Mouse (Mus musculus) c-Kit-positive CD71-negative TER-119-negative erythroid progenitor cells, embryonic 14.5 days (primary cell): ENCODE measurements at regions not wholly inside any gene's neighbourhood (a gene's known extent, or its start where the extent isn't known, plus 50 kb on each side); places are given as distances from the start of the nearest gene placed in this dataset.

Source experiments
- DNase-seq: peaks from one replicate; pipeline ENCODE4 v3.0.0-alpha.2; 2013; ENCODE audit warnings: low read depth

DNA sequence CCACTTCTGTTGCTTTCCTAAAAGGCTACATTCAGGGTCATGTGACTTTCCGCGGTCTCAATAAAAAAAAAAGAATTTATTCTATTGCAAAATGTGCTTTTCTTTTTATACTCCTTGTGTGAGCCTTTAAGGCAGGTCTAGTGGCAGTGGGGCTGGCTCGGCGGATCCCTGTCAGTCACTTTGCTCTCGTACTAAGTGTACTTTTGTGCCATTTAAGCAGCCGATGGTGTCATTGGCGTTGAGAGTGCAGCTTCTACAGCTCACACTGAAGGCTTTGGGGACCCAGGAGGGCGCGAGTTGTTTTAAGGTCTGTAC is 313.1 kb downstream of the Mtx2 start:
- DNase-seq: no peak

DNA sequence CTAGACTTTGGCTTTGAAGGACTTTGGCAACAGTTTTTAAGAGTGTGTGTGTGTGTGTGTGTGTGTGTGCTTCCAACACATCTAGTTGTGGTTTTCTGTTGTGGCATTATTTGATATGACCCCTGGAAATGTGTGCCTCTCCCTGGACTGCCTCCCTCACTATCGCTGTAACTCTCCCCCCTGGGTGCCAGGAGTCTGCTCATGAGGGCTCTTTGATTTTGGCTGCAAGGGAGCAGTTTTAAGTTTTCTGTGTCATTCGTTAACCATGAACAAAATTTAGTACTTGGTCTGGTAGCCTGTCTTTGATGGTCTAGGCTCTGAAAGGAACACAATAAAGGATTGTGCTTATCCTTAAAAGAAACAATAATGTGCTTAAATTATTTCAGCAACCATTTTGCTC is 313.9 kb downstream of the Mtx2 start:
- DNase-seq: no peak

DNA sequence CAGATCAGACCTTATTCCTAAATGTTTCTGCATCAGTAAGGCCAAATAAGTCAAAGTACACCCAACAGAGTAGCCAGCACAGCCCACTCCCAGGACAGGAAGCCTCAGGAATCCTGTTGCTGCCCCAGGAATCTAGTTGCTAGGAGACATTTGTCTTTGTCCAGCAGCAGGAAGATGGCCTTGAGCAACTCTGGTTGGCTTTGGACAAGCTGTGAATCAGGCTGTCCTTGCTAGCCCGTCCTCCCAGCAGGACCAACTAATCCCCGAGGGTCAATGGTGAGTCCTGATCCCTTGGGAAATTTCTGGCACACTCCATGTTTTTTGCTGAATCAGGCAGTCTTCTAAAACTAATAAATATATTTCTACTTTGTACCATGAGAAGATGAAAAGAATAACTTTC is 317.1 kb downstream of the Mtx2 start:
- no peak for DNase-seq

DNA sequence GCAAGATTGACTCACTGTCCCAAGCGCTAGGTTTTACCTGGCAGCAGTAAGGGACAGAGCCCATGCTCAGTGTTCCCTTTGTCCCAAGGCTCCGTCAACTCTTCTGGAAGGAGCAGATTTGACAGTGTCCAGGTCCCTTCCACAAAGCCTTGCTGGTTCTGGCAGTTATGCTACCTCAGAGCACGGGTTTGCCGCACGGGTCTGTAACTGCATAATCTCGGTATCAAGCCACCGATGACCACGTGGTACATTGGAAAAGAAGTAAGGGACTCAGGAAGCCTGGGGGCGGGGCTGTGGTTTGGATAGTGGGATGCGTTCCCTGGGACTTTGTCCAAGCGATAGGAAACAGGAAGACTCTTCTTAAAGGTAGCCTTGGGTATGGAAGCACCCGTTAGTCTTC is 319.3 kb downstream of the Mtx2 start:
- DNase-seq: no peak

DNA sequence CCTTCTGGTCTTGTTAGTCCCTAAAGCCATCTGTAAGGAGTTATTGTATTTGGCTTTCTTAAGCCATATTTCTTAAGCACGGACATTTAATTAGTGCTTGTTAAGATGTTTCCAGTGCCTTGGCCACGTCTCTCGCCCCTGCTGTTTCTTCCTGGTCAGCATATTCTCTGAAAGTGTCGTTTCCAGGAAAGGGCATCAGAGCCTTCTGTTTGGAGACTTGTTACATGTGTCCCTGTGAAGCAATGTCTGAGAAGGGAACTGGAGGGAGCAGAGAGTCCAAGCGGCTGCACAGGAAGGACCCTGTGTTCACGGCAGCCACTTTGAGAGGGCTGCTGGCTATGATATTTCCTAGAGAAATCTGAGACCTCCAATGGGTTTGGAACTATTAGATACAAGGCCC is 320.7 kb downstream of the Mtx2 start:
- no peak for DNase-seq

- no peak for DNase-seq
Observed at GRCm38 (mm10) chr2:75147399-75147798, 321.8 kb downstream of the Mtx2 start.

GRCm38 (mm10) chr2:75147967-75148366 is 322.4 kb downstream of the Mtx2 start:
- no peak for DNase-seq

GRCm38 (mm10) chr2:75149036-75149435 is 323.4 kb downstream of the Mtx2 start:
- DNase-seq: no peak

- DNase-seq: no peak
Observed at GRCm38 (mm10) chr2:75149562-75149961, 324.0 kb downstream of the Mtx2 start.

DNA sequence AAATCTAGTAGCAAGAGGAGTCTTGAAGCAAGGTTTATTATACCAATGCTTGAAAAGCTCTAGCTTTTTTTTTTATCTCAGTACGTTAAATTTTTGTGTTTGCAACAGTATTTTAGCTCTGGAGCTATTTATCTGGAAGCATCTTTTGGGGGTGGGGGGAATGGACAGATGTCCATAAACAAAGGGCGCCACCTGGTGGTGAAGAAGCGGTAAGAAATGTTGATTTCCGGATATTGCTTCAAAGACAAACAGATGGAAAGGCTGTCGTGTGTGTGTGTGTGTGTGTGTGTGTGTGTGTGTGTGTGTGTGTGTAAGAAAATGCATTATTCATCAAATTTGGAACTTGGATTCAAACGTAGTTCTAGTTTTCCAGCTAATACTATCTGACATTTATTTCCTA is 325.4 kb downstream of the Mtx2 start:
- DNase-seq: peak; percentile 28

GRCm38 (mm10) chr2:75151519-75151918 is 325.9 kb downstream of the Mtx2 start:
- no peak for DNase-seq

GRCm38 (mm10) chr2:75152477-75152990 is 326.9 kb downstream of the Mtx2 start:
- DNase-seq: peak; percentile 63

DNA sequence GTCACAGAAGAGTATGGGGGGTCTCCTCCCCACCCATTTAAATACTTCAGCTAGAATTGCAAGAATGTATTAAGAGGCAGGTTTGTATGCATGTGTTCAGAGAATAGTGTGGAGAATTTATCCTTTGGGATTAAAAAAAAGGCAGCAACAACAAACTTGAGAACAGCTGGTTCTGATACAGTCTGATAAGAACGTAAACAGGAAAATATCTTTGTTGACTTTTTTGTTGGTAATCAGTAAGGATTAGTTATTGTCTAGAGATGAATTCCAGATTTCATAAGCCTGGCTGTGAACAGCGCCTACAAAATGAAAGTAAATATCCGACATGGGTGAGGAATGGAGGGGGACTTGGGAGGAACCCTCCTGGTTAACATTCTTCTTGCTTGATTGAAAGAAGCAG is 328.8 kb downstream of the Mtx2 start:
- DNase-seq: no peak

- no peak for DNase-seq
Observed at GRCm38 (mm10) chr2:75158581-75158980, 333.0 kb downstream of the Mtx2 start.

DNA sequence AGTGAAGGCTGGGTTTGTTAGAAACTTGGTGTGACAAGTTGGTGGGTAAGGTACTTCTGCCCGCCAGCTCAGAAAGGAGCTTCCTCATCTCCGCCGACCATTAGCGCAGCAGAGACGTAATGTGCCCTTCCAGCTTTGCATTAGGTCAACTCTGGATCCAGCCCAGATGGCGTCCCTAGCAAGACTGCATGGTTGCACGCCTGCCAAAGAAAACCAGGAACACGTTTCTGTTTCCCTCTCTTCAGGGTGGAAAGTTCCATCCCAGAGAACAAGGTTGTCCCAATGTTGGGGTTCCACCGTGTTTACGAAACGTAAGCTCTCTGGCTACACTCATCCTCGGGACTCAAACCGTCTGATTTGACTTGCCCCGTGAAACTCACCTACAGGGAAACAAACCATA is 335.5 kb downstream of the Mtx2 start:
- no peak for DNase-seq

DNA sequence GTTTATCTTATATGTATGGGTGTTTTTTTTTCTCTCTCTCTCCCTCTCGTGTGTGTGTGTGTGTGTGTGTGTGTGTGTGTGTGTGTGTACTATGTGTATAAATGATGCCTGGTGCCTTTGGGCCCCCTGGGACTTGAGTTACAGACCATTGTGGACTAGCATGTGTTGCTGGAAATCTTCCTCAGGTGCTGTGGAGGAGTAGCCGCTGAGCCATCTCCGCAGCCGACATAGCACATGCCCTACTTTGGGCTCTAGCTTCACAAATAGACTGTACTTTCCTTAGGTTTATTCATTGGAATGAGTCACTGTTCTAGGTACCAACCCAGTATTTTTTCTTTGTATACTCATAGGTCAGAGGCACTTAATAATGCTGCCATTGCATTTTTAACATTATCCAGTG is 339.4 kb downstream of the Mtx2 start:
- no peak for DNase-seq

DNA sequence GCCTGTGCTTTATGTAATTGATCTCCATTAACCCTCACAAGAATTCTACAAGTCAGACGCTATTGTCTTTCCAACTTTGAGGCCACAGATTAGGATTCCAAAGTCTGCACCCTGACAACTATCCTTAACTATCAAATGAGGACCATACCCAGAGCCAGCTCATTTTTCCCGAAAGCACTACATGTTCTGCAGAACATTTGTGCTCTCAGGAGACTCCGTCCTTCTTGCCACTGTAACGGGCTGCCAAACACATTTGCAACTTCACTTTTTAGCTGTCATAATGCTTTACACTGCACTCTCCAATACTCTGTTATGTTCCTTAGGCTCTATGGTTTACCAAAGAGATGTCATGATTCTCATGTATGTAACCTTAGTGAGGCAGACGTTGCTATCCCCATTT is 350.7 kb downstream of the Mtx2 start:
- DNase-seq: no peak

DNA sequence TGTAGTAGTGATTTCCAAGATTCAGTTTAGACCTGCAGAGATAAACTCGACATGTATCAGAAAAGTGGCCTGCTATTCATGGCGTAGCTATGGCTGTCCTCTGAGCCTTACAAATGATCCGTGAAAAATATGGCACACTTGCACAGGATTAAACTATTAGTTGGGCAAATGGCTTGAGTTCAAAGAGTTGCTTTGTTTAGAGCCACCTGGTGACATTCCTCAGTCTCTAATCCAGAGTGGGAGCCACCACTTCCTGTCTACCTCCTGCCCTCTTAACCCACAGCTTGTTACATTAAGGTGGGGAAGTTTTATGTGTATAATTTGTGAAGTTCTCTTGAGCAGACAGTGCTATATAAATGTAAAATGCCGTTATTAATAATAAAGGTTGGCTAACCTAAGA is 357.7 kb downstream of the Mtx2 start:
- no peak for DNase-seq

DNA sequence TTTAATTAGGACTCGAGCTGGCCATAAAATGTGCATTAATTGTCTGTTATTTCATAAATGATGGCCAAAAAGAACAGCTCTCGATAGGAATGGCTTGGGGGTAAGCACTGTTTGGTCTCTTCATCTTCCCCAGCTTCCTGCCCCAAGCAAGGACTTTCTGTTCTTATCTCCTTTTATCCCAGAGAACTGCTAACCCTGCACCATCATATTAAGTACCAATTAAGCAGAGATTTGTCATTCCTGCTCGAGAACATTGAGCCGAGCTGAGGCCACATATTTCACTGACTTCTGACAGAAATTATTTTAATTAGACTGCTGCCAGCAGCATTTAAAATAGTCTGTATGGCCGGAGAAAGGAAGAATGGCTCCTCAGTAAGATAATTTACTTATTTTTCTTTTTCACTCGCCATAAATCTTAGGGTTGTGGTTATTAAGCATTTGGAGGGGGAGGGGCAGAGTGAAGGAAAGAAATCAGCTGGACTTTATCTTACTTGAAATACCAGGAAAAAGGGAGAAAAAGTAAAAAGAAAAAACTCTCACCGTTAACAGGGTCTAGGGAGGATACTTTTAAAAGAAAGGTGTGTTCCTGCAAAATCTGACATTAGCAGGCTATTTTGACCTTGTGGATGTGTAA is 377.1 kb downstream of the Mtx2 start:
- DNase-seq: no peak

- DNase-seq: no peak
Observed at GRCm38 (mm10) chr2:75208821-75209758, 383.5 kb downstream of the Mtx2 start.

DNA sequence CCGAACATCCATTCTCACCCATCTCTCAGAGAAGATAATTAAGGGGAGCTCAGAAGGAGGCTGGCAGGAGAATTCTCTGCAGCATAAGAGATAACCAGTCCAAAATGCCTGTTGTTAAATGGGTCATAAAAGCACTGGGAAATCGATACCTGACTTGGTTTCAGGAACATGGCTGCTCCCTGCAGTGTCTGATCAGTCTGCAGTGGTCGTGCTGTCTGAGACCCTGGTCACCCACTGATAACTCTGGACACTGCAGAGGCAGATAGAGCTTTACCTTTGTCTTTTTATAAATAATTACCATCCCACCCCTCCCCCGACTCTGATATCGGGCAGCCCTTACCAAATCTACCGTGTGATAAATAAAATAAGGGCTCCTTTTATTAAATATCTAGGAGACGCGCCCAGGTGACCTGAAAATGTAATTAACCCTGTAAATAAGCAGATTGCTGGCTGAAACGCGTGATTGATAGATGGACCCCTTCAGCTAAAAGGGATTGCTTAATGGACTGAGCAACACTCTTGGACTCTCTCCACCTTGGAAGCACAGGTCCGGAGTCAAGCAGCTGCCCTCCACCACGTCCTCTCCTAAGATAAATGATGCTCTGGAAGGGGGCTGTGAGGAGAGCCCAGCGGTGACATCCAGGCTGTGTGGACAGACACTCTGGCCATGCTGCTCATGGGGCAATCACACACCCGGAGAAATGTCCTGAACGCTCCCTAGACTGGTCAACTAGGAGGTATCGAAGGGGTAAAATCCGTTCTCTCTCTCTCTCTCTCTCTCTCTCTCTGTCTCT is 384.4 kb downstream of the Mtx2 start:
- no peak for DNase-seq

DNA sequence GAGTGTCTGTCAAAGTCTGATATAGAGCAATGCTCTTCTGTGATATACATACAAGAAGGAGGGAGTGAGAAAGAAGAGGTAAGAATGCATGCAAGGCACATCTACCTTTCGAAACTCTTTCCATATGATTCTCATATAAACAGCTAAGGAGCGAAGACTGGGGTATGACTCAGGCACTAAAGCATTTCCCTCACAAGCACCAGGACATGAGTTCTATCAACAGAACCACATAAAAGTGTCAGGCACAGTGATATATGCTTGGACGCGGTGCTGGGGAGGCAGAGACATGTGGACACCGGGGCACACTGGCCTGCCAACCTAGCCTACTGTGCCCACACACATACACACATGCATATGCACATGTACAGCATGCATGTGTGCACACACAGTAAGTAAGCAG is 391.3 kb downstream of the Mtx2 start:
- no peak for DNase-seq
